10 mouse cellular contexts compared by ENCODE assay signal in genomic region chr12:84069582-84069981, GRCm38 (mm10). TPM values are rescaled to one million over a fixed set of nuclear protein-coding genes. Genes with fewer than 3 reads are reported as not detected.
DNase-seq lines count a peak whose midpoint lies in the region; ATAC-seq and TF ChIP-seq lines count a peak whose summit lies in the region.
"Not testable (repeated sequence)": the region's sequence is repeated elsewhere in the genome, so short reads cannot be mapped to it uniquely, and the experiment has no call there.
"Had no signal": no experiment of that assay in that cellular context is flagged by ENCODE, and none has a peak within 500 bp of the region (broad histone marks: within the 10 kb centered on the region; RNA-seq: fewer than 3 reads in every experiment).

No protein-coding gene starts in this region.

- peaks cover 28% of the 10 kb centered on the region for H3K27me3 ChIP-seq in embryonic facial prominence, embryonic 15.5 days
- not testable (repeated sequence) for H3K27me3 ChIP-seq in intestine, embryonic 16.5 days (replicated peaks; ENCODE audit: control insufficient read depth, insufficient read depth, low read length)
- H3K27me3 ChIP-seq in lung, embryonic 15.5 days: peaks cover 38% of the 10 kb centered on the region

- not testable (repeated sequence) for H3K9me3 ChIP-seq in embryonic facial prominence, embryonic 15.5 days (replicated peaks); intestine, embryonic 16.5 days (ENCODE audit: control insufficient read depth, low read length); lung, embryonic 15.5 days

- not testable (repeated sequence) for H3K36me3 ChIP-seq in embryonic facial prominence, embryonic 15.5 days; intestine, embryonic 16.5 days (ENCODE audit: control insufficient read depth, insufficient read depth, low read length); lung, embryonic 15.5 days

- DNase-seq in adrenal gland, postnatal 14 days: peak; percentile 74
- peak; percentile 23 to 28 for DNase-seq in heart, adult 9 months (ENCODE audit: low spot score in 2 of 2)
- peak; percentile 36 to 37 for DNase-seq in left cerebral cortex, adult 2 months (ENCODE audit: extremely low spot score in 1 of 2, low spot score in 2 of 2)
- DNase-seq in ovary, postnatal 10 days (ENCODE audit: low spot score): peak; percentile 11
- DNase-seq in thymus, postnatal 4 days: peak; percentile 62

- under 1% methylated on average over 50 of the region's 52 CpGs for WGBS in embryonic facial prominence, embryonic 15.5 days
- 3% methylated on average over 39 of the region's 52 CpGs for WGBS in intestine, embryonic 16.5 days
- 1% methylated on average over 39 of the region's 52 CpGs for WGBS in lung, embryonic 15.5 days

- not testable (repeated sequence) for TF ChIP-seq CTCF in left cerebral cortex, adult 2 months (IDR thresholded peaks at IDR 0.05)

- not testable (repeated sequence) for H3K9ac ChIP-seq in embryonic facial prominence, embryonic 15.5 days
- H3K9ac ChIP-seq in intestine, embryonic 16.5 days (ENCODE audit: low read depth, low read length): peak overlapping the region; percentile 61
- 0 out of 2 replicates have a peak overlapping the region, but pooled peaks have one; percentile 16 for H3K9ac ChIP-seq in lung, embryonic 15.5 days

- not testable (repeated sequence) for H3K27ac ChIP-seq in embryonic facial prominence, embryonic 15.5 days (replicated peaks); intestine, embryonic 16.5 days (ENCODE audit: low read length); lung, embryonic 15.5 days
- peak overlapping the region; percentile 56 for H3K27ac ChIP-seq in left cerebral cortex, adult 2 months

- not testable (repeated sequence) for H3K4me1 ChIP-seq in embryonic facial prominence, embryonic 15.5 days; intestine, embryonic 16.5 days (ENCODE audit: control insufficient read depth, insufficient read depth, low read length); lung, embryonic 15.5 days

- H3K4me2 ChIP-seq in embryonic facial prominence, embryonic 15.5 days (replicated peaks): peak overlapping the region; percentile 70
- H3K4me2 ChIP-seq in intestine, embryonic 16.5 days (ENCODE audit: low read depth, low read length): peak overlapping the region; percentile 81
- H3K4me2 ChIP-seq in lung, embryonic 15.5 days: peak overlapping the region; percentile 72

- intact Hi-C loops in left cerebral cortex, adult 2 months (cut with DNase I): not testable (repeated sequence)

- ATAC-seq in embryonic facial prominence, embryonic 15.5 days (ENCODE audit: insufficient number of reproducible peaks, low FRiP score, low TSS enrichment, low read depth); lung, embryonic 15.5 days (ENCODE audit: borderline replicate concordance, extremely low read depth, low FRiP score, low TSS enrichment): not testable (repeated sequence)
- peak; percentile 23; the same call in 1 of the 2 replicates for ATAC-seq in intestine, embryonic 16.5 days

- peak overlapping the region; percentile 40 for H3K4me3 ChIP-seq in embryonic facial prominence, embryonic 15.5 days (replicated peaks)
- peak overlapping the region; percentile 47 for H3K4me3 ChIP-seq in intestine, embryonic 16.5 days (ENCODE audit: low read length)
- H3K4me3 ChIP-seq in left cerebral cortex, adult 2 months: peak overlapping the region; percentile 46
- H3K4me3 ChIP-seq in lung, embryonic 15.5 days: peak overlapping the region; percentile 42

RNA-seq across cellular contexts. Expression of gene Acot5, which starts 0.5 kb away (rescaled TPM):
- 0.56 and 0.83 TPM in 2 replicates for total RNA-seq in adrenal gland, postnatal 14 days (2021)
- 0.16 TPM in 2 replicates for polyA plus RNA-seq in embryonic facial prominence, embryonic 15.5 days (2015; fragmentation: Nextera tagmentation; extraction: Ambion mirVana)
- 0.21 and 0.28 TPM in 2 replicates for polyA plus RNA-seq in intestine, embryonic 16.5 days (2015; fragmentation: Nextera tagmentation; extraction: Ambion mirVana)
- total RNA-seq in left cerebral cortex, adult 2 months (2021): 1 to 10 TPM; 5.8 to 7.3 TPM
- polyA plus RNA-seq in lung, embryonic 15.5 days (2015; fragmentation: Nextera tagmentation; extraction: Ambion mirVana): not detected in 2 replicates
- total RNA-seq: G1E had no signal
- polyA plus RNA-seq: G1E, myocyte had no signal

RNA-seq across cellular contexts. Expression of gene Acot3, which starts 17.6 kb away (rescaled TPM):
- 0.33 TPM in 1 of 2 replicates, not detected in the other for total RNA-seq in adrenal gland, postnatal 14 days (2021)
- polyA plus RNA-seq in embryonic facial prominence, embryonic 15.5 days (2015; fragmentation: Nextera tagmentation; extraction: Ambion mirVana): not detected in 2 replicates
- 7.0 and 11.7 TPM in 2 replicates for polyA plus RNA-seq in intestine, embryonic 16.5 days (2015; fragmentation: Nextera tagmentation; extraction: Ambion mirVana)
- 1 to 10 TPM; 2.3 to 3.3 TPM for total RNA-seq in left cerebral cortex, adult 2 months (2021)
- polyA plus RNA-seq in lung, embryonic 15.5 days (2015; fragmentation: Nextera tagmentation; extraction: Ambion mirVana): 0.30 and 0.33 TPM in 2 replicates
- total RNA-seq: G1E had no signal
- polyA plus RNA-seq: myocyte had no signal

RNA-seq across cellular contexts. Expression of gene Gm49366, which starts 30.8 kb away (rescaled TPM):
- total RNA-seq in adrenal gland, postnatal 14 days (2021): not detected in 2 replicates
- not detected in 2 replicates for polyA plus RNA-seq in embryonic facial prominence, embryonic 15.5 days (2015; fragmentation: Nextera tagmentation; extraction: Ambion mirVana)
- polyA plus RNA-seq in intestine, embryonic 16.5 days (2015; fragmentation: Nextera tagmentation; extraction: Ambion mirVana): not detected in 2 replicates
- total RNA-seq in left cerebral cortex, adult 2 months (2021): 1 to 10 TPM; 1.3 to 1.4 TPM
- not detected in 2 replicates for polyA plus RNA-seq in lung, embryonic 15.5 days (2015; fragmentation: Nextera tagmentation; extraction: Ambion mirVana)
- total RNA-seq: G1E had no signal
- polyA plus RNA-seq: G1E, myocyte had no signal

RNA-seq across cellular contexts. Expression of gene Acot6, which starts 30.9 kb away (rescaled TPM):
- 4.7 and 5.5 TPM in 2 replicates for total RNA-seq in adrenal gland, postnatal 14 days (2021)
- polyA plus RNA-seq in embryonic facial prominence, embryonic 15.5 days (2015; fragmentation: Nextera tagmentation; extraction: Ambion mirVana): 2.1 and 2.4 TPM in 2 replicates
- 2.5 and 3.2 TPM in 2 replicates for polyA plus RNA-seq in intestine, embryonic 16.5 days (2015; fragmentation: Nextera tagmentation; extraction: Ambion mirVana)
- total RNA-seq in left cerebral cortex, adult 2 months (2021): 1 to 10 TPM; 3.3 TPM
- polyA plus RNA-seq in lung, embryonic 15.5 days (2015; fragmentation: Nextera tagmentation; extraction: Ambion mirVana): 1.6 TPM in 2 replicates
- polyA plus RNA-seq: G1E had no signal

RNA-seq across cellular contexts. Expression of gene Acot4, which starts 31.4 kb away (rescaled TPM):
- 3.0 and 3.3 TPM in 2 replicates for total RNA-seq in adrenal gland, postnatal 14 days (2021)
- polyA plus RNA-seq in embryonic facial prominence, embryonic 15.5 days (2015; fragmentation: Nextera tagmentation; extraction: Ambion mirVana): 0.25 and 0.45 TPM in 2 replicates
- polyA plus RNA-seq in intestine, embryonic 16.5 days (2015; fragmentation: Nextera tagmentation; extraction: Ambion mirVana): 12.9 and 20.6 TPM in 2 replicates
- 1 to 10 TPM; 2.3 to 2.9 TPM for total RNA-seq in left cerebral cortex, adult 2 months (2021)
- polyA plus RNA-seq in lung, embryonic 15.5 days (2015; fragmentation: Nextera tagmentation; extraction: Ambion mirVana): 0.44 and 0.50 TPM in 2 replicates
- polyA plus RNA-seq: G1E, myocyte had no signal

Comparison
In these comparisons a context has a peak if more than half of its experiments do, and no peak if none do; other contexts are left out.
1. DNase-seq: peak in every context shown above with its lines; median percentile 74 in adrenal gland, postnatal 14 days; 62 in thymus, postnatal 4 days; 36 in left cerebral cortex, adult 2 months; 26 in heart, adult 9 months; 11 in ovary, postnatal 10 days.